Mouse (Mus musculus): ENCODE data around the gene Smc4. TPM values are rescaled to one million over a fixed set of nuclear protein-coding genes. Genes with fewer than 3 reads are reported as not detected.
"Not testable (repeated sequence)": the region's sequence is repeated elsewhere in the genome, so short reads cannot be mapped to it uniquely, and the experiment has no call there.

Smc4 gene
- total RNA-seq, 2 experiments from 2014 or later, result 17.9 to 18.2 TPM

GRCm38 (mm10) chr3:69008873-69009272, 4.3 kb downstream of the Smc4 start:
- intact Hi-C loops (cut with DNase I), result no loop called here

GRCm38 (mm10) chr3:69017181-69017580, 12.6 kb downstream of the Smc4 start:
- intact Hi-C loops (cut with DNase I), result no loop called here
- no peak for DNase-seq

More at GRCm38 (mm10) chr3:69008873-69009272, 4.3 kb downstream of the Smc4 start:
- DNase-seq, result no peak

DNA sequence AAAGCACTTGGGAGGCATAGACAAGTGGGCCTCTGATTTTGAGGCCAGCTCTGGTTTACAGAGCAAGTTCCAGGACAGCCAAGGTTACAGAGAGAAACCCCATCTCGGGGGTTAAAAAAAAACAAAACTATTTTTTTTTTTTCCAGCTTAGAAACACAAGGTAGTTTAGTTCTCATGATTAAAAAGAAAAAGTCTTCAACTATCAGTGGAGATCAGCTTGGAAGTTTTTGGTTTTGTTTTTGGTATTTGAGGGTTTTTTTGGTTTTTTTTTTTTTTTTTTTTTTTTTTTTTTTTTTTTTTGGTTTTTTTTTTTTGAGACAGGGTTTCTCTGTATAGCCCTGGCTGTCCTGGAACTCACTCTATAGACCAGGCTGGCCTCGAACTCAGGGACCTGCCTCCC, 14.1 kb downstream of the Smc4 start:
- intact Hi-C loops (cut with DNase I); DNase-seq: not testable (repeated sequence)

DNA sequence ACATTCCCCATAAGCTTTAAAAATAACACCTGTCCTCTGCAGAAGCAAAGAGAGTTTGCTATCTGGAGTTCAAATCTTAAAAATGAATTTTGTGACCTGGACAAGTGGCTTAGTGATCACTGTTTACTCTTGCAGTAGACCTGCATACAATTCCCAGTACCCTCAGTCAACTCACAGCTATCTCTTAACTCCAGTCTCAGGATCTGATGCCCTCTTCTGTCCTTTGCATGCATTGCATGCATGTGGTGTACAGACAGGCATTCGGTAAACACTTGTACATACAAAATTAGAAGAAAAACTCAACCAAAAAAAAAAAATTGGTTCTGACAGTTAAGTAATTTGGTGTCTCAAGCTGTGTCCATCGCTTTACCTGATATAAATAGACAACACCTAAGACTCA, 15.7 kb downstream of the Smc4 start:
- intact Hi-C loops (cut with DNase I), result no loop called here
- DNase-seq, result no peak

- intact Hi-C loops (cut with DNase I), result no loop called here
- DNase-seq, result no peak
Observed at GRCm38 (mm10) chr3:69020764-69021163, 16.2 kb downstream of the Smc4 start.

DNA sequence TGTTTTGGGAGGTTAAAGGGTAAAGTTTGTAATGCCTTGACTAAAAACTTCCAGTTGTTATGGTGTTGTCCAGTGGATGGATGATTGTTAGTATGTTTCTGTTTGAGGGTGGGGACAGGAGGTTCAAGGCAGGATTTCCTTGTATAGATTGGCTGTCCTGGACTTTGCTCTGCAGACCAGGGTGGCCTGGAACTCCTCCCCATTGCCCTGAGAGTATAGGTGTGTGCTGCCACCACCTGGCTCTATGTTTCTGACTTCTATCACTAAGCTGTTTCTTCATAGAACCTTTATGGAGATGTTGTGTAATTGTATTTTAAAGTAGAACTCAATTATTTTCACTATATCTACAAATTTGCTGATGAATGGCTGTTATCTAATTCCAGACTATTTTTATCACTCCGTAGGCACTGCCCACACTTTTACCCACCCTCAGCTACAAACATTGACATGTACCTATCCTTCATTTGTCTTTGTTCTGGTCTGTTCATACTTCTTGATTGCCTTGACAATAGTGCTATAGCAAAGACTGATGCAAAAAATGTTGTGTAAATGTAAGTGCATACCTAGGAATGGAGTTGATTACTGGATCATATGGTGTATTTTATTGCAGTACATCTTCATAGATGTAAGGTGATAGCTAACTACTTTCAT, 21.7 kb downstream of the Smc4 start:
- intact Hi-C loops (cut with DNase I), result no loop called here
- DNase-seq, result no peak

GRCm38 (mm10) chr3:69040105-69040504, 35.6 kb downstream of the Smc4 start:
- DNase-seq, result no peak
- intact Hi-C loops (cut with DNase I), result no loop called here

DNA sequence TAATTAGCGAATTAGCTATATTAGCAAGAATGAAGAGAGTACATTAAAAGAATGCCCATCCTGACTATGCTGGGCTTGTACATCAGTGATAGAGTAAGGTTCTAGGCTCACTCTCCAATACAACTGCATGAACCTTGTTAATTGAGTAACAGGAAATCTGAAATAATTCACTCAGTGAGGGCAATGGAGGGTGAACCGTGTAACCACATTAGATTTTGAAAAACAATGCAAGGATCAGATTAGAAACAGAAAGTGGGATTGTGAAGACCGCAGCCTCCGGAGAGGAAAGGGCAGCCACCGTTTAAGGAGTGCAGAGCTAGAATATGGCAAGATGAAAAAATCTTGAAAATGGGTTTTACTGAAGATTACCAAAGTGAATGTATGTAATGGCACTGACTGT, 36.8 kb downstream of the Smc4 start:
- no peak for DNase-seq
- intact Hi-C loops (cut with DNase I), result no loop called here

GRCm38 (mm10) chr3:69044167-69044591, 39.6 kb downstream of the Smc4 start:
- DNase-seq, result no peak
- intact Hi-C loops (cut with DNase I), result no loop called here

DNA sequence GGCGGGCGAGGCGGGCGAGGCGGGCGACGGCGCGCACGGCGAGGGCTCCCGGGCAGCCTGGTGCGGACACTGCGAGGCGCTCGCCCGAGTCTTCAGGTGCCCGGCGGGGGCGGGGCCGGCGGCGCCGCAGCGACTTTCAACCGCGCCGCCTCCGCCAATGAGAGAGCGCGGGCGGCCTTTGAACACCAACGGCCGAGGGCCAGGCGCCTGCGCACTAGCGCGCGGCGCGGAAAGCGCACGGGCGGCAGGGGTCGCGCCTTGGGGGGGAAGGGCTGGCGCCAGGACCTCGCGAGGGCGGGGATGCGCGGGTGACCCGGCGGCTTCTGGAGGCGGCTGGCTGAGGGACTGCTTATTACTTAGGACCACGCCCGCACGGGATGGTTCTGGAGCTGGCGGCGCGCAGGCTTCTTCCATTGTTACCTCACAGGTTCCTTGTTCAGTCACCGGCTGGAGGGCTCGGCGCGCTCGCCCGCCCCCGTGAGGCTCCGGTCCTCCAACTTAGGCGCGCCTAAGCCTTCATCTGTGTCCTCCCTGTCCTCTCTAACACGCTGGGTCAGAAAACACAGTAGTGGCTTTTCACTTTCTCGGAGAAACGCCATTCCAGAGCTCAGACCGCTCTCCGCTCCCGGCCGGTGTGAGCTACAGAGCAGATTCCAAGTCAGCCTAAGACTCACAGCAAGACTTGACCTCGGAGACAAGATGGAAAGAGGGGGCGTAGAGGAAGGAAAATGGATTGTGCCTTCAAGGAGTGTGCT, 40.3 kb downstream of the Smc4 start, which contains the start of gene Trim59:
Trim59 (minus strand) TSS at position 111 of the 755 bp plus-strand sequence.
- intact Hi-C loops (cut with DNase I), result no loop called here
- DNase-seq, result peak; percentile 94

GRCm38 (mm10) chr3:69045400-69045703, 40.8 kb downstream of the Smc4 start:
- intact Hi-C loops (cut with DNase I), result no loop called here
- no peak for DNase-seq

DNA sequence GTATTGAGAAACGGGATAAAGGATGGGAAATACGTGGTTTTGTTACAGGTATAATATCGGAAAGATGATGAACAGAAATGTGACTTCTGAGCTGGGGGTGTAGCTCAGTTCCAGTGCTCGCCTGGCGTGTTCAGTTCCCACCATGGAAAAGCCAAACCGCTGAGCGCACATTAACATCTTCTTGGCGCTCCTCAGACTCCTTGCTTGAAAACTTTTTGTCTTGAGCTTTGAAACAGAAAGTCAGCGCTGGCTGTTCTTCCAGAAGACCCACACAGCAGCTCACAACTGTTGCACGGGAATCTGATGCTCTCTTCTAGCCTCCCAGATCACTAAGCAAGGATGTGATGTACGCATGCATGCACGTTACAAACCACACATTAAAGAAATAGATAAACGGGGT, 41.2 kb downstream of the Smc4 start:
- no peak for DNase-seq
- intact Hi-C loops (cut with DNase I), result no loop called here

DNA sequence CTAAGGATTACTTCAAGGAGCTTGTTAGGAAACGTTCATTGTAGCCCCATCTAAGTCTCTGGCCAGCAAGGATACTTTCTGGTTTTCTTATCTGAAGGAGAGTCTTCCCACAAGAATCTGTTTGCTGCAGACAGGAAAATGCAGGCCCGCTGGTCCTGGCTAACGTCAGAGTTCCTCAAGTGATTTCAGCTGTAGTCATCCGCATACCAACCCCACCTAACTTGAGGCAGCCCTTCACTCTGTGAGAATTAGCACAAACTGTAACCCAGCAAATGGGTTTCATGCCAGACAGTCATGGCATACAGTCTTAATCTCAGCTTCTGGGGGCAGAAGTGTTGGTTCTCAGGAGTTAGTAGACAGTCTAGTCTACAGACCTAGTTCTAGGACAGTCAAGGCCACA, 42.0 kb downstream of the Smc4 start:
- intact Hi-C loops (cut with DNase I), result no loop called here
- no peak for DNase-seq

DNA sequence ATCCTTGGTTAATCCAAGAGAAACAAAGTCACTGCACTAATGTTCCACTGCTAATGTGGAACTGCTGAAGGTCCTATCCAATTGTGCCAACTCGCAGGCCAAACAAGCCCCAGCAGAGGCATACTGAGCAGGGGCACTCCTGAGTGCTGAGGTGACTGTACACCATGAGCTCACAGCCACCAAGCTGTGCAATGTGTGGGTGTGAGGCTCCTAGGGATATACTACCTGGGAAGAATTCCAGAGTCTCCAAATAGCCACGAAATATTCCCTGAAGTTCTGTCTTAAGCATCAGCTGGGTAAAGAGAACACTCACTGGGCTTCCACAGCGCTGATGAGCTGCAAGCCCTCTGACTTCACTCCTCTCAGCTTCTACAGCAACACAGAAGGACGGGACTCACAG, 43.1 kb downstream of the Smc4 start:
- intact Hi-C loops (cut with DNase I), result no loop called here
- DNase-seq, result no peak

DNA sequence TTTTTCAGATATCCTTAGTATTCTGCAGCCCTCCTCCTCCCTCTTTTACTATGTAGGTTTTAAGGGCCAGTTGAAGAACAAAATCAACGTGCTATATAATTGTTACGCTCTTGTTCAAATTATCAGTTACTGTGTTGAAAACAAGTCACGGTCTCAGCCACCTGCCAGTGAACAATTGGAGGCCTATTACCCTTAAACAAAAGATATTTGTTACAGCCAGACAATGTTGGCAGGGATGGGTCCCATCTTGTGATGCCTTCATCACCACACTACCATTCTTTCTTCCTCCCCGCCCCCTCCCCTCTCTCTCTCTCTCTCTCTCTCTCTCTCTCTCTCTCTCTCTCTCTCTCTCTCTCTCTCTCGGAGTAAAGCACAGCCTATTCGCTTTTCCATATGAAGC, 44.5 kb downstream of the Smc4 start:
- intact Hi-C loops (cut with DNase I), result no loop called here
- no peak for DNase-seq

- intact Hi-C loops (cut with DNase I), result no loop called here
- DNase-seq, result no peak
Observed at GRCm38 (mm10) chr3:69051894-69052293, 47.4 kb downstream of the Smc4 start.

GRCm38 (mm10) chr3:69054760-69055432, 50.4 kb downstream of the Smc4 start:
- DNase-seq, result no peak
- intact Hi-C loops (cut with DNase I), result no loop called here

DNA sequence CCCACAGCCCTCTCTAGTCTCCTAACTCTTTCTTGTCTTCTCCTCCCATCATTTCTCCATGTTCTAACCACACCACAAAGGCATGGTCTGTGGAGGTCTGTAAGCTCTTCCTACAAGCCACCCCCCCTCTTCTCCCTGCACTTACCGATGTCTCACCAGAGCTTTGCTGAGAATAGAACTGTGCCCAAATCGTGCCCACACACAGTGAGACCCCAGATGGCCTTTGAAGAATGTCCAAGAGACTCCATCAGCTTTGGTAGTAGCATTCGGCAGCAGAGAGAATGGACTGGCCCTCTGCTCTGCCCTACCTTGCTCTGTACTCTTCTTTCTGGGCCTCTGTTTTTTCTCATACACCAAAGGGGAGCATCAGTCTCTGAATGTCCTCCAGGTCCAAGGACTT, 51.3 kb downstream of the Smc4 start:
- intact Hi-C loops (cut with DNase I), result no loop called here
- DNase-seq, result no peak

DNA sequence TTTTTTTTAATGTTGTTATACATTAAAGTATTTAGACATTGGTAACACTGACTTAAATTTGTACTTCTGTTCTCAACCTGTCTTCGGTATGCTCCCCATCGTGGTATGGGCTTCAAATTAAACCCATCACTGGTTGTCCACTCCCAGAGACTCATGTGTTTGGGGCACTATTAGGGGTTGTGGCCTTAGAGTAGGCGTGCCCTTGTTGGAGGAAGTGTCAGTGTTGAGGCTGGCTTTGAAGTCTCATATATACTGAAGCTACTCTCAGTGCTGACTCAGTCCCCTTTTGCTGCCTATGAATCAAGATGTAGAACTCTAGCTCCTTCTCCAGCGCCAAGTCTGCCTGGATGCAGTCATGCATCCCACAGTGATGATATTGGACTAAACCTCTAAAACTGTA, 56.1 kb downstream of the Smc4 start:
- intact Hi-C loops (cut with DNase I), result loop anchor here (10.0 kb wide), 1 partner anchor 346 kb away; no protein-coding TSS in a partner anchor
- no peak for DNase-seq

- intact Hi-C loops (cut with DNase I), result loop anchor here (10.0 kb wide), 1 partner anchor 348 kb away; no protein-coding TSS in a partner anchor
- DNase-seq, result no peak
Observed at GRCm38 (mm10) chr3:69062764-69063163, 58.2 kb downstream of the Smc4 start.

DNA sequence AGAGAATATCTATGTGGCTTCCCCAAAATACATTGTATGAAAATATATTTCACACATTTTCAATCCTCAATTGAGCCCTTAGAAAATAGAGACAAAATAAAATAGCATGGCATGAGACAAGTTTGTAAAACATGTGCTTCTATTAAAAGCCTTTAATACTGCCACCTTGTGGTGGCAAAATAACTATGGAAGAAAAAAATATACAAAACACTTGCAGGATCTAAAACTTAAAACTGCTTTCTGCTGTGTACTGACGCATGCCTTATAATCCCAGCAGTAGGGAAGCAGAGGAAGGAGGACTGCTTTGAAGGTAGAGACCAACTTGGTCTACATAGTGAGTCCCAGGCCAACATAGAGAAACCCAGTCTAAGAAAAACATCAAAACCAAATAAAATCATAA, 59.5 kb downstream of the Smc4 start:
- no peak for DNase-seq
- intact Hi-C loops (cut with DNase I), result loop anchor here (10.0 kb wide), 1 partner anchor 349 kb away; no protein-coding TSS in a partner anchor
